Mouse (Mus musculus) G1E-ER4 (cell line): ENCODE data around the gene Catsperg1. TPM values are rescaled to one million over a fixed set of nuclear protein-coding genes. Genes with fewer than 3 reads are reported as not detected.

Source experiments
- GATA1 ChIP-seq: IDR thresholded peaks from one replicate; pipeline ENCODE4 v1.8.0; 2012; ENCODE audit warnings: low read length, inconsistent platforms
- polyA plus RNA-seq: library from polyadenylated mRNA; stranded (reverse); fragments of >175 nt; gene quantifications from 2 replicates; pipeline ENCODE4 v1.2.3, GENCODE M21; 2012

Gene Catsperg1
- polyA plus RNA-seq, 1 experiment, result not detected

DNA sequence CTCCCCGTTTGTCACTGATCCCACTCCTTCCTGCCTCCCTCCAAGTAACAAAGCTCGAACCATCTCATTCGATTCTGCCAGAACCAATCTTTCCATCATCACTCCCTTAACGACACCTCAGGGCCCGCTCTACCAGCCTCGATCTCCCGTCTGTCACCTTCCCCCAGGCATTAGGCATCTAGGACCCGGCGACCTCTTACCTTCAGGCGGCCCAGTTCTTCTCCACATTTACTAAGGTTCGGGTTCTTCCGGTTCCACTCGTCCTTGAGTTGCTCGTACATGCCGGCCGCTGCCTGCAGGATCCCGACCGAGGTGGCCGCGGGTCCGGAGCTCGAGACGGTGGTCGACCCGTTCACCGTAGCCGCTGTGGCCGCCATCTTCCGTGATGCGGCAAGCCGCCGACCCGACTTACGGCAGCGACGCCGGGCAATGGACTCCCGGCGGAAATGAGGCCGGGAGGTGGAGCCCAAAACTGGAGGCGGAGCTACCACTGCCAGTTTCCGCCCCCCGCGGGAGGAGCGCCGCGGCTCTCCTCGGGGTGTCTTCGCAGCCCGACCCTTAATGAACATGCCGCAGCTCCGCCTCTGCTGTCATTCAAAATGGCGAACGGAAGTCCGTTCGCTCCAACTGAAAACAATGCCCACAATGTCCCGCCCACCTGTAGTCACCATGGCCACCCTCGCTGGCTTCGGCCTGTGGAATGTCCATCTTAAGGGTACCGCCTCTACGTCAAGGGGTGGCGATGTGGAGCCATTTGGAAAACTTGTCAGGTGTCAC lies 33.6 kb downstream of the Catsperg1 start, which contains the start of gene Psmd8:
TSS of gene Psmd8 (minus strand) at position 625 of the 777 bp plus-strand sequence.
- TF ChIP-seq GATA1, result no peak

DNA sequence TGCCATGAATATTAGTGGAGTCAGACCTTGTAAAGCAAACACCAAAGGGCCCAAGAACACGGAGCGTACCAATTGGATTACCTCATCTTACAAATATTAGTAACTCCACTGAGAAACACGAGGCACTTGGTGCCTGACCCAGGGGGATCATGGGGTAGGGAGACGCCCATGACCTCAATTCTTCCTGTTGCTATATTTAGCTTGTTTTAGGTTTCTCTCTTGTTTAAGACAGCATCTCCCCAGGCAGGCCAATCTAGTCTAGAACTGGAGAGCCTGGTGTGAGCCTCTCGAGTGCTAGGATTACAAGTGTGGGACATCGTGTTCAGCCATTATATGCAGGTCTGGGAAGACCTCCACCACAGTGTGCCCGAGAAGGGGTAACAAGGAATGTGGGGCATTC lies 34.5 kb downstream of the Catsperg1 start:
- TF ChIP-seq GATA1, result no peak

DNA sequence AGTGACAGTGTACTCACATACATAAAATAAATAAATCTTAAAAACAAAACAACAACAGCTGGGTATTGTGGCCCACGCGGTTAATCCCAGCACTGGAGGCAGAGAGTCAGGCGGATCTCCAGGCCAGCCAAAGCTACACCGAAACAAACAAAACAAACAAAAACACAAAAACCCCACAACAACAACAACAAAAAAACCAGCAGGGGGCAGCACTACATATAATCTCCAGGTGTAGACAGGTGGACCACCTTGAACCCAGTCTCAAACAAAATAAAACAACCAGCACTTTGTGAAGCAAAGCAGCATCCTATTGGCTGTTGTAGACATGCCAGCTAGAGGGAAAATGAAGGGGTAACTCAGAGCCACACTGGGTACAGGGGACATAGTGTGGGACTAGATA lies 35.7 kb downstream of the Catsperg1 start:
- no peak for TF ChIP-seq GATA1

GRCm38 (mm10) chr7:29172390-29173016 lies 41.3 kb downstream of the Catsperg1 start:
- TF ChIP-seq GATA1, result no peak

DNA sequence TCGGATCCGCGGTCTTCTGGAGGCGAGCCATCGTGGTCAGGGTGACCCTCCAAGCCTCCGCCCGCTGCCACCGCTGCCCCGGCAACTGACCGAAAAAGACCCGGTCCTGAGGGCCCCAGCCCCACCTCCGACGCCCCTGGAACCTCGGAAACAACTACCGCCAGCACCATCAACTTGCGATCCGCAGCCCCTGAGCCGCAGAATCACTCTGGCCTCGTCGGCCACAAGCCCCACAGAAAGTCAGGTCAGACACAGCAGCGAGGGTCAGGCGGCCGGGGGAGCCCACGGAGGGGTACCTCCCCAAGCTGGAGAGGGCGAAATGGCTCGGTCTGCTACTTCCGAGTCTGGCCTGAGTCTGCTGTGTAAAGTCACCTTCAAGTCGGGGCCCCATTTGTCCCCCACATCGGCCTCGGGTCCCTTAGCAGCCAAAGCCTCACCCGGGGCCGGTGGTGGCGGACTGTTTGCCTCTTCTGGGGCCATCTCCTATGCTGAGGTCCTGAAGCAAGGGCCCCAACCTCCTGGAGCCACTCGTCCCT lies 42.2 kb downstream of the Catsperg1 start:
- no peak for TF ChIP-seq GATA1

DNA sequence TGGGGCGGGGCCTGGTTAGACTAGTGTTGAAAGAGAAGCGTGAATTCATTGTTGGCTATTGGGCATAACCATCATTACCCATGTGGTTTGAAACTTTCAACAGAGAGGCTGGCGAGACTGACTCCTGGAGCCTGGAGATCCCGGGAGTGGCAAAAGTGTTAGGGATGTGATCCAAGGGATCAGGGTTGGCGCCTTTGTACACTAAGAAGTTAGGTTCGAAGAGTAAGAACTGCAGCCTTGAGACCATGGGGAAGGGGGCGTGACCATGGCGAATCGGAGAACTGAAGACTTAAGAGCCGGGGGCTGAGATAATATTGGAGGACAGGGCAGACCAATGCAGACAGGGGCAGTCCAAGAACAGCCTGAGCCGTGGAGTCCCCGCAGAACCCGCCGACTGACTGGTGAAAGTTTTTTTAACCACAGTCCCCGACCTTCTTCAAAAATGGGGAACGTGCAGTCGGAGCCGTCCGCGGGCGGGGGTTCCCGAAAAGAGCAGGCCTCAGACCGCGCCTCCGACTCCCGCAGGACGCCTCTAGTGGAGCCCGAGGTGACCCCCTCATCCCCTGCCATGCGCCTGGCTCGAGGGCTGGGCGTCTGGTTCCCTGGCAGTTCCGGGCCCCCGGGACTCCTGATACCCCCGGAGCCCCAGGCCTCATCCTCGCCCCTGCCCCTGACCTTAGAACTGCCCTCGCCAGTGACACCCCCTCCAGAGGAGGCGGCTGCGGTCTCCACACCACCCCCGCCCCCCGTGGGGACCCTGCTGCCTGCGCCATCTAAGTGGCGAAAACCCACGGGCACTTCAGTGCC lies 42.9 kb downstream of the Catsperg1 start:
- no peak for TF ChIP-seq GATA1

GRCm38 (mm10) chr7:29170066-29170754 lies 43.6 kb downstream of the Catsperg1 start, which contains the start of the genes Ggn and Spred3:
Gene Ggn, plus strand, starts transcription at chr7:29170210.
Gene Spred3, minus strand, starts transcription at chr7:29170411.
- TF ChIP-seq GATA1, result no peak

GRCm38 (mm10) chr7:29169231-29170065 lies 44.4 kb downstream of the Catsperg1 start:
- TF ChIP-seq GATA1, result no peak

DNA sequence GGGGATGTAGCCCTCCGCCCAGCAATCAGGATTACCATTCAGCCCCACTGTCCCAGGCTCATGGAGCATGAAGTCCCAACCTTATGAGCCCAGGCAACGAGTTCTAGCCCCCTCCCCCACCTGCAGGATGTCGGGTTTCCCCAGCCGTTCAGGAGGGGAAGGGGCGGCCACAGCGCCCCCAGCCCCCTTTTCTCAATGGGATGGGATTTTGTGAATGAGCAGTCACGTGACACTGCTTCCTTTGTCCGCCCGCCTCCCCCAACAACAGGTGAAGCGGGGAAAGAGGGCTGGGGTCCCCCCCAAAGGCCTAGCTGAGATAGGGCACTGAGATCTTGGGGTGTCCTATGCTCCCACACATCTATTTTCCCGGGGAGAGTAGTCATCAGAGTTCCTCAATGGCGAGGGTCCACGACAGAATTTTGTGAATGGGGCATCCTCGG lies 45.0 kb downstream of the Catsperg1 start:
- no peak for TF ChIP-seq GATA1

DNA sequence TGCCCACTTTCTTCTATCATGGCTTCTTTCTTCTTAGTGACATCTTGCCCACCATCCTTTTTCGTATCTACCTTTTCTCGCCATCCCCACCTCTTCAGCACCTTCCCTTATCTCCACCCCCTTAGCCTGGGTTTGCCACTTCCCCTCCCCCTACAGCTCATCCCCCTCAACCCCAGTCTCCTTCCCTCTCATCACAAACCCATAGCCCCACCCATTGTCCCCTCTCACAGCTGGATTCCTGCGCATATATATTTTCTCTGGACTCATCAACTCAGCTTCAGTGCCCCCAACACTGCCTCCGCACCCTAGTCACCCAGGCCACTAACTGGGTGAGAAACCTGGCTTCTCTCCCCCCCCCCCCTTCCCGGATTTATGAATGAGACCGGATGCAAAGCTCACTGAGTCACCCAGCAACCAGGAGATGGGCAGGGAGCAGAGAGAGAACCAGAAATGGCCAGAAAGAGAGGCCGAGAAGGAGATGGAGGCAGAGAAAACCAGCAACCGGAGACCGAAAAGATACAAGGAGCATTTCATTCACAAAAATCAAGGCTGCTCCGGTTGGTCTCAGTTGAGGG lies 45.6 kb downstream of the Catsperg1 start:
- TF ChIP-seq GATA1, result no peak

- no peak for TF ChIP-seq GATA1
Observed at GRCm38 (mm10) chr7:29167656-29168055, 46.2 kb downstream of the Catsperg1 start.

- no peak for TF ChIP-seq GATA1
Observed at GRCm38 (mm10) chr7:29162750-29163525, 50.9 kb downstream of the Catsperg1 start.

GRCm38 (mm10) chr7:29162294-29162693 lies 51.5 kb downstream of the Catsperg1 start:
- no peak for TF ChIP-seq GATA1
